In genomic region chr2:74740311-74741091, GRCm38 (mm10) we compare ENCODE assay signal across 11 mouse cellular contexts. TPM values are rescaled to one million over a fixed set of nuclear protein-coding genes. Genes with fewer than 3 reads are reported as not detected.
DNase-seq lines count a peak whose midpoint lies in the region; ATAC-seq and TF ChIP-seq lines count a peak whose summit lies in the region.
"Had no signal": no experiment of that assay in that cellular context is flagged by ENCODE, and none has a peak within 500 bp of the region (broad histone marks: within the 10 kb centered on the region; RNA-seq: fewer than 3 reads in every experiment).

No protein-coding gene starts in this region.

- no peaks in the 10 kb centered on the region for H3K36me3 ChIP-seq in lung, embryonic 14.5 days (ENCODE audit: insufficient read depth)
- 0 out of 2 replicates have a peak, but pooled peaks cover 5% of the 10 kb centered on the region for H3K36me3 ChIP-seq in hindbrain, embryonic 14.5 days (replicated peaks; ENCODE audit: control insufficient read depth, insufficient read depth)

- H3K4me1 ChIP-seq in lung, embryonic 14.5 days (ENCODE audit: insufficient read depth): no peaks in the 10 kb centered on the region
- H3K4me1 ChIP-seq in hindbrain, embryonic 14.5 days (replicated peaks; ENCODE audit: control insufficient read depth, insufficient read depth, low read length): peaks cover 6% of the 10 kb centered on the region; the same call in 1 of the 2 replicates

- WGBS in lung, embryonic 14.5 days: 2% methylated on average over 43 of the region's 43 CpGs
- WGBS in hindbrain, embryonic 14.5 days: under 1% methylated on average over 43 of the region's 43 CpGs

- H3K27me3 ChIP-seq in lung, embryonic 14.5 days (ENCODE audit: insufficient read depth, low read length): peaks cover 98% of the 10 kb centered on the region
- H3K27me3 ChIP-seq in hindbrain, embryonic 14.5 days (ENCODE audit: control insufficient read depth, insufficient read depth, low read length): peaks cover 89% of the 10 kb centered on the region
- H3K27me3 ChIP-seq: Patski had no signal

- DNase-seq in lung, embryonic 14.5 days: no peak
- DNase-seq in lung, postnatal 10 days: no peak
- peak; percentile 68 for DNase-seq in embryo, embryonic 9.5 days (ENCODE audit: extremely low spot score)
- DNase-seq in hindbrain, embryonic 14.5 days (ENCODE audit: low spot score): no peak
- peak; percentile 78 for DNase-seq in neural tube, embryonic 10.5 days (ENCODE audit: extremely low spot score, low spot score)
- no peak for DNase-seq in urinary bladder, postnatal 36 days (ENCODE audit: low spot score in 2 of 2)
- DNase-seq in c-Kit-positive CD71-positive TER-119-positive erythroid progenitor cells, embryonic 14.5 days (ENCODE audit: low spot score): no peak
- DNase-seq: cerebellum, adult 2 months; gastrocnemius, postnatal 36 days had no signal

- no peaks in the 10 kb centered on the region for H3K9me3 ChIP-seq in lung, embryonic 14.5 days (ENCODE audit: low read depth, low read length)
- H3K9me3 ChIP-seq in hindbrain, embryonic 14.5 days (ENCODE audit: control insufficient read depth, low read length): no peaks in the 10 kb centered on the region

- H3K9ac ChIP-seq in lung, embryonic 14.5 days: no peak overlapping the region
- peak overlapping the region; percentile 87 for H3K9ac ChIP-seq in hindbrain, embryonic 14.5 days

- H3K4me2 ChIP-seq in lung, embryonic 14.5 days: peak overlapping the region; percentile 32; the same call in 1 of the 2 replicates
- H3K4me2 ChIP-seq in hindbrain, embryonic 14.5 days (replicated peaks): peak overlapping the region; percentile 82

- no peak for TF ChIP-seq CTCF in lung, embryonic 14.5 days (IDR thresholded peaks at IDR 0.05; ENCODE audit: low read depth)

- H3K27ac ChIP-seq in lung, embryonic 14.5 days (ENCODE audit: low read depth): no peak overlapping the region
- peak overlapping the region; percentile 98 for H3K27ac ChIP-seq in hindbrain, embryonic 14.5 days
- H3K27ac ChIP-seq: left cerebral cortex, adult 2 months had no signal

- ATAC-seq in lung, embryonic 14.5 days (ENCODE audit: insufficient read depth): no peak
- ATAC-seq in hindbrain, embryonic 14.5 days (ENCODE audit: low FRiP score): no peak
- ATAC-seq: Patski had no signal

- H3K4me3 ChIP-seq in lung, embryonic 14.5 days (ENCODE audit: low read depth, low read length): no peak overlapping the region
- peak overlapping the region; percentile 42 for H3K4me3 ChIP-seq in hindbrain, embryonic 14.5 days (replicated peaks; ENCODE audit: low read length)
- H3K4me3 ChIP-seq: left cerebral cortex, adult 2 months had no signal

RNA-seq across cellular contexts. Expression of gene Gm28230, which starts 14.0 kb away (rescaled TPM):
- not detected in 2 replicates for polyA plus RNA-seq in lung, embryonic 14.5 days (2014; fragmentation: Nextera tagmentation; extraction: Ambion mirVana)
- polyA plus RNA-seq in hindbrain, embryonic 14.5 days (2014; fragmentation: Nextera tagmentation; extraction: Ambion mirVana): 0.82 and 1.3 TPM in 2 replicates

RNA-seq across cellular contexts. Expression of gene Hoxd1, which starts 22.3 kb away (rescaled TPM):
- 0.09 TPM in 1 of 2 replicates, not detected in the other for polyA plus RNA-seq in lung, embryonic 14.5 days (2014; fragmentation: Nextera tagmentation; extraction: Ambion mirVana)
- 0.64 and 0.76 TPM in 2 replicates for polyA plus RNA-seq in hindbrain, embryonic 14.5 days (2014; fragmentation: Nextera tagmentation; extraction: Ambion mirVana)
- polyA plus RNA-seq: Patski had no signal

RNA-seq across cellular contexts. Expression of gene Hoxd4, which starts 28.8 kb away (rescaled TPM):
- polyA plus RNA-seq in lung, embryonic 14.5 days (2014; fragmentation: Nextera tagmentation; extraction: Ambion mirVana): not detected in 2 replicates
- 3.1 and 4.3 TPM in 2 replicates for polyA plus RNA-seq in hindbrain, embryonic 14.5 days (2014; fragmentation: Nextera tagmentation; extraction: Ambion mirVana)

RNA-seq across cellular contexts. Expression of gene Hoxd3, which starts 28.8 kb away (rescaled TPM):
- polyA plus RNA-seq in lung, embryonic 14.5 days (2014; fragmentation: Nextera tagmentation; extraction: Ambion mirVana): not detected in 2 replicates
- polyA plus RNA-seq in hindbrain, embryonic 14.5 days (2014; fragmentation: Nextera tagmentation; extraction: Ambion mirVana): 44.9 and 55.1 TPM in 2 replicates

RNA-seq across cellular contexts. Expression of gene Hoxd8, which starts 36.1 kb away (rescaled TPM):
- 0.27 and 0.29 TPM in 2 replicates for polyA plus RNA-seq in lung, embryonic 14.5 days (2014; fragmentation: Nextera tagmentation; extraction: Ambion mirVana)
- 2.1 and 3.3 TPM in 2 replicates for polyA plus RNA-seq in hindbrain, embryonic 14.5 days (2014; fragmentation: Nextera tagmentation; extraction: Ambion mirVana)
- polyA plus RNA-seq: cerebellum, adult 2 months had no signal

Comparison
In these comparisons a context has a peak if more than half of its experiments do, and no peak if none do; other contexts are left out.
1. DNase-seq: peak in embryo, embryonic 9.5 days (single experiment) and neural tube, embryonic 10.5 days (single experiment); none in lung, embryonic 14.5 days (single experiment), lung, postnatal 10 days (single experiment), hindbrain, embryonic 14.5 days (single experiment), urinary bladder, postnatal 36 days (0 of 2) and c-Kit-positive CD71-positive TER-119-positive erythroid progenitor cells, embryonic 14.5 days (single experiment).